Mouse (Mus musculus) cerebellum, adult 9-10 months (tissue): ENCODE measurements around the gene Dmxl2.

Experiments
- DNase-seq: peaks from one replicate; pipeline ENCODE4 v3.0.0; 2022

Gene Dmxl2

DNA sequence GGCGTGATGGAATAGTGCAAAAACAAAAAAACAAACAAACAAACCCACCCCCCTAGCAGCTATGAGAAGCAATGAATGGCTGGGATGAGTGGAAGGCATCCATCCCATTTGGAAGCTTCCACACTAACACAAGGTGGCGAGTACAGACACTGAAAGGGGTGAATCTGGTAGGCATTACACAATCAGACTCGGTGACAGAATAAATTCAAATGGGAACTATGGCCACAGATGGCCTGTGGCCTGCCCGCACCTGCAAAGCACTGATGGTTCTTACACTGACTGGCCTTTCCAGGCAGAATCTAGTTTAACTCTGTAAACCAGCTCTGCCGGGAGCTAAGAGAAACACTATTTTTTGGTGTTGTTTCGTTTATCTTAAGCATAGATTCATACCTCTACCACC lies 2.1 kb downstream of the Dmxl2 start:
- peak; percentile 65 for DNase-seq

DNA sequence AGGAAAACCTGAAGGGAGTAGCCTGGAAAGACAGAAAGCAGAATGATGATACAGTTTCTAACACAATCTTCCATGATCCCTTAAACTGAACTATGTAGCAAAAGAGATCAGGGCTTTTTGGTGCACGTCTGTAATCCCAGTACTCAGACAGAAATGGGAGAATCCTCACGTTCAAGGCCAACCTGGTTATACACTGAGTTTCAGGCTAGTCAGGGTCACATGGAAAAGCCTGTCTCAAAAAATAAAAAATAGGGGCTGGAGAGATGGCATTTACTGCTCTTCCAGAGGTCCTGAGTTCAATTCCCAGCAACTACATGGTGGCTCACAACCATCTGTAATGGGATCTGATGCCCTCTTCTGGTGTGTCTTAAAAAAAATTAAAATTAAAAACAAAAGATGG lies 11.0 kb downstream of the Dmxl2 start:
- no peak for DNase-seq

DNA sequence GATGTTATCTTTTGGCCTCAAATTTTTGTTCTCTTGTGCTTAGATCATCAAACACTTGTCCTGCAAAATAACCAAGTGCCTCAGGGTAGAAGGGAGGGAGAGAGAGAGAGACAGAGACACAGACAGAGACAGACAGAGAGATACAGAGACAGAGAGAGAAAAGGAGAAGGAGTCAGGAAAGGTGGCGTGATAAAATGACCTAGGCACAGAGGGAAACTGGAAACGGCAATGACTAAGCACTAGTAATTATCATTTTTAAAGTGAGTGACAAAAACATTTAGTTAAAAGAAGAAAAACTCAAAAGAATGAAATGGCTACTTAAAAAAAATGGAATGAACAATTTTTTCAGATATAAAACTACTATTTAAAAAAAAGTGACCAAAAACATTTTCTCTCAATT lies 11.8 kb downstream of the Dmxl2 start:
- DNase-seq, result no peak

- no peak for DNase-seq
Observed at GRCm38 (mm10) chr9:54484927-54485326, 16.5 kb downstream of the Dmxl2 start.

GRCm38 (mm10) chr9:54483215-54483614 lies 18.2 kb downstream of the Dmxl2 start:
- no peak for DNase-seq

GRCm38 (mm10) chr9:54482763-54483162 lies 18.7 kb downstream of the Dmxl2 start:
- no peak for DNase-seq

DNA sequence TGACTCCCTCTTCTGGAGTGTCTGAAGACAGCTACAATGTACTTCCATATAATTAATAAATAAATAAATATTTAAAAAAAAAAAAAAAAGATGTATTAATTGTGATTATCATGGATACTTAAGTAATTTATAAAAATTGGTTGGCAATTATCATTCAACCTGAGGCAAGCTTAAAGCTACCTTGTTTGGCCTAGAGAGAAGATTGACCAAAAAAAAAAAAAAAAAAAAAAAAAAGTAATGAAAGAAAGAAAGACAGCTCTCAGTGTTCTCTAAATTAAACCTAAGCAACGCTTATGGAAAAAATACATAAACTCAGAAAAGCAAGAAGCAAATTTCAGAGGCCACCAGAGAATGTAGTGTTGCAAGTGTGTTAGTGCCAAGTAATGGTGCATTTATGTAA lies 22.4 kb downstream of the Dmxl2 start:
- DNase-seq, result no peak

- DNase-seq, result no peak
Observed at GRCm38 (mm10) chr9:54478117-54478516, 23.3 kb downstream of the Dmxl2 start.

- DNase-seq, result no peak
Observed at GRCm38 (mm10) chr9:54474546-54474945, 26.9 kb downstream of the Dmxl2 start.

- no peak for DNase-seq
Observed at GRCm38 (mm10) chr9:54474031-54474430, 27.4 kb downstream of the Dmxl2 start.

GRCm38 (mm10) chr9:54472784-54473183 lies 28.6 kb downstream of the Dmxl2 start:
- DNase-seq, result no peak

DNA sequence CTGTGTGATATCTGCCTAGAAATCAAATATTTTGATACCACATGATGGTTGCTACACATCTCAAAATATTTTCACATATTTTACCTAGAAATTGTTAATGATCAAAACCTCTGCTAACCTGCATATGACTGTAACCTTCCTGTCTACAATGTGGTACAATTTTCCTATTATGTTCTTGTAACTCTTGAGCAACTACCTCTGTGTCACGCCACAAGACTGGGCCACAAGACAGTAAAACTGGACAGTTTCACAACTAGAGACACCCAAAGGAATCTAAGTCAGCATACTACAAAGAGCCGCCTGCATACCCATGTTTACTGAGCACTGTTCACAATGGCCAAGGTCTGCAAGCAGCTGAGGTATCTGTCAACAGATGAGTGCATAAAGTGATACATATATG lies 32.1 kb downstream of the Dmxl2 start:
- DNase-seq, result no peak

- DNase-seq, result no peak
Observed at GRCm38 (mm10) chr9:54467433-54467933, 33.9 kb downstream of the Dmxl2 start.

DNA sequence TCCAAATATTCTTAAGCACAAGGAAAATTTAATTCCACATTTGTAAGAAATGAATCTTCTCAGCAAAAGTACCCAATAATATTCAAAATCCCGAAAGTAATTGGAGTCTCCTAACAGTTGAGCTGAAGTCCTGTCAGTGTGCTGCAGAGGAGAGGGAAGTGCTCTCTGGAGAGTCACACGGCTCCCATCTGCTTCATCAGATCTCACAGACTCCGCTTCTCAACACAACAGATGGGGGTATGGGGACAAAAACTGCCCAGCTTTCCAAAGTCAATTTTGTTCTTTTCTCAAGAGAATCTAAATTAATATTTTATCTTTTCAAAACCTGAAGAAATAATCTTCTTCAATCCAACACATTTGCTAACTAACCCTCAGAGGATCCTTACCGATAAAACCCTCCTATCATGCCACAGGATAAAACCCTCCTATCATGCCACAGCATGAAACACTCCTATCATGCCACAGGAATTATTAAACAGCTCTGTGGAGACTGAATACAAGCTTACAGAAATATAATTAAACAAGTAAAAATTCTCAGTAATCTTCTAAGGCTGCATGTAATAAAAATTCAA lies 37.9 kb downstream of the Dmxl2 start:
- peak; percentile 34 for DNase-seq

DNA sequence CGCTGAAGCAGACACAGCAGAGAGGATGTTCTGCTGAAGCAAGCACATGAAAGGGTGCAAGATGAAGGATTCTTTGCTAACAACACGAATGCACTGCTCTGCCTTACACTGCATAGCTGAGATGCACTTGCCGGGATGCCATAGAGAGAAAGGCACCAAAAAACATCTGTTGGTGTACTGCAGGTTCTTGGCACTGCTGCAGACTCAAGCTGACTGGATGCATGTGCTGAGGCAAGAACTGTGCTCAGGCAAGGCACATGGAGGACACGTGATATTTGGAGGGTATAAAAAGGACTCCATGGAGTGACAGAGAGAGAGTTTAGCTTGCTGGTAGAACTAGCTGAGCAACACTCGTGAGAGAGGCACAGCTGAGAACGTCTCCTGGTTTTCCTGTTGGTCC lies 62.4 kb downstream of the Dmxl2 start:
- DNase-seq, result no peak

DNA sequence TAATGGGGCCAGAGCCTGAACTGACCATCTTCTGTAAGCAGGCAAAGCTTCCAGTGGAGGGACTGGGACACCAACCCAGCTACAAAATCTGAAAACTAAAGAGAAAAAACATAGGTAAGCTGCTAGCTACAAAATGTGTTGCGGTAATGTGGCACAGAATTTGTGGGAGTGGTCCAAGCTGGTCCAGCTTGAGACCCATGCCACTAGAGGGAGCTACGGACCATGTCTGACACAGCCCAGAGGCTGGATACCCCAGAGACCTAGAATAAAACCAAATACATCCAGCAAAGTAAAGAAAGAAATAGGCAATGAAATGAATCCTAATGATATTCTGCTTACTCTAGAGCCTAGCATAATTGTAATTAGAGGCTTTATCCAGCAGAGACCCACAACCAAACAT lies 63.2 kb downstream of the Dmxl2 start:
- peak; percentile 36 for DNase-seq

DNA sequence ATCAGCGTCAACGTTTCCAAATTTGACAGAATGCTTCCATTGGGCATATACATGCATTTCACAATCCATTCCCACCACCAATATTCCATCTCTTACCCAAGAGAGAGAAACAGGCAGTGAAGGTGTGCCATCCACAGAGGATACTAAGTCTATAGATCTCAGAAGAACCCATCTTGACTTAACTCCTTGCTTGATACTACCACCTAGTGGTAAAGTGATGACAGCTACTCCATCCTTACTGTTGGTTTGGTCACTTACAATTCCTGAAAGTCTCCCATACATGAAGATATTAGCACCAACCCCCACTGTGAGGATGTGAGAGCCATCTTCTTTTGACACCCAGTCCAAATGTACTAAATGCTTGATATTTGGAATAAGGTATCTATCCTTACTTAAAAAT lies 85.2 kb downstream of the Dmxl2 start:
- no peak for DNase-seq

GRCm38 (mm10) chr9:54356756-54357155 lies 144.7 kb downstream of the Dmxl2 start:
- no peak for DNase-seq

- DNase-seq, result no peak
Observed at GRCm38 (mm10) chr9:54342026-54342425, 159.4 kb downstream of the Dmxl2 start.

DNA sequence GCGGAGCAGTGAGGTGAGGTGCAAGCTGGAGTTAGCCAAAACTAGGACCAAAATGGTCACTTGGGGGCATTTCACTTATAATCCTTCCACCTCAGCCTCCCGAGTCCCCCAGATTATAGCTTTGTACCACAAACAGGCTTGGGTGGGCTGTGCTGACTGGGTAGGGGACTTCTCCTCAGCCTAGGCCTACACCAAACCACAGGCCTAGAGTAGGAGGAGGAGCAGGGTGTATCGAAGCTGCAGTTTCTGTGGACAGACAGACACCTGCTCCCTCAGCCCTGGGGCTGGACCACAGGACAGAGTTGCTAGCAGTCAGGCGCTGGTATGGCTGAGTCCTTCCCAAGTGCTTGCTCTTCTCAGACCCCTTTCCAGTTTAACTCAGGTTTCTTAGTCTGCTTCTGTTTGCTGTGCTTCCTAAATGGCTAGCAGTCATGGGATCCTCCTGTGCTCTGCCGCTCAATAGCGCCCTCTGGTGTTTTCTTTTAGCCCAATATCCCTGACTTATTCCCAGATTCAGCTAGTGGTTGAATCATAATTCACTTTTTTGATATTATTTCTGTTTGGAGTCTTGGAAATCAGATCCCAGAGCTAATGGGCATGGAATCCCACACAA lies 164.8 kb downstream of the Dmxl2 start:
- peak; percentile 58 for DNase-seq

DNA sequence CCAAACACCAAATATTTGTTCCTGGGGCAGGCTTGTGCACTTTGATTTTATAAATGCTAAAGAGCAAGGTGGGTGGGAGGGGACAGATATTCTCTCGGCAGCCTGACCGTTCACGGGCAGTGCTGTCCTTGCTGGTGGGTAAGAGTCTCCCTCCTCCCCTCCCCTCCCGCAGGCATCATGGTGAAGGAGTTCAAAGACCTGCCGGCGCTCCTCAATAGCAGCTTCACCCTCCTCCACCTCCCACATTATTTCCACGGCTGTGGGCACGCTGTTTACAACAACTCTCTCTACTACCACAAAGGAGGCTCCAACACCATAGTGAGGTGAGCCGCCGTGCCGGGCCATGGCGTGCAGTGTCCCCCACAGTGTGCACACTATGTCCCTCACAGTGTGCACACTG lies 165.8 kb downstream of the Dmxl2 start:
- DNase-seq, result no peak

- DNase-seq, result no peak
Observed at GRCm38 (mm10) chr9:54329201-54329600, 172.2 kb downstream of the Dmxl2 start.

DNA sequence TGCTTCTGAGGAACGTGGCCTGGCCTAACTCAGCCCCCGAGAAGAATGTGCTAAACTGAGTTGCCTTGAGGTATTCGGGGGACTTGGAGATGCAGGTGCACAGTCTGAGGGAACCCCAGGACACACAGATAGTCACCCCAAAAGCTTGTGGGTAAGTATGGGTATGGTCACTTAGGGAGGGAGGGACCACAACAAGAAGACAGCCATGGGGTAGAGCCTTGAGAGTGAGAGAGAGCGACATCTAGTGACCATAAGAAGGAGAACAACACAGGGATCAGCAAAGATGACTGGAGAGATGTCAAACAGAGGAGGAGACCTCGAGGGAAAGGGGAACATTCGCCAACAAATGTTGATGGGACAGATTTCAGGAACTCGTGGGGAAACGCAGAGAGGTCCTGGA lies 178.0 kb downstream of the Dmxl2 start:
- DNase-seq, result no peak

DNA sequence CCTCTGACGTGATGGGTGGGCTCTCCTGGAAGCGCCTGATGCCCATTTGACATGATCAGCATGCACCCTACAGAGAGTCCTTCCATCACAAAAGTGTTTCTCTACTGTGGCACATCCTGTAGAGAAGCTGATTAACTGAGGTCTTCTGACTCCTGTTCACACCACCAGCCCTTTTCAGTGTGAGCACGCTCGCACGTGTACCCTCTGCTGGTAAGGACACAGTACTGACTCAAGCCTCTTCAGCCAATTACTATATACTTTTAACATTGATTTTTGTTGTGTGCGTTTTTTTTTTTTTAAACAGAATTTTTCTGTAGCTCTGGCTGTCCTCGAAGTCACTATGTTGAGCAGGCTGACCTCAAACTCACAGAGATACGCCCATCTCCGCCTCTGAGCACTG lies 185.1 kb downstream of the Dmxl2 start:
- DNase-seq, result no peak
